Mouse (Mus musculus) midbrain, embryonic 16.5 days (tissue): ENCODE data around the gene Zfyve27. TPM values are rescaled to one million over a fixed set of nuclear protein-coding genes. Genes with fewer than 3 reads are reported as not detected.

Source experiments
- ATAC-seq: fragments of 200-750 bp; cut with Nextera tagmentation; 2 replicates; pipeline ENCODE4 v1.8.0; 2017; ENCODE audit warnings: moderate TSS enrichment
- H3K27ac ChIP-seq: fragments of 300-500 bp; sonication (generic); 2 replicates; pipeline ENCODE4 v1.5.1; 2014; ENCODE audit warnings: mild to moderate bottlenecking, low read length, mixed read lengths
- H3K27me3 ChIP-seq: fragments of 300-500 bp; sonication (generic); 2 replicates; pipeline ENCODE4 v1.6.1; 2014; ENCODE audit warnings: low read depth, low read length, mixed read lengths; ENCODE audit not compliant: control insufficient read depth, insufficient read depth
- H3K36me3 ChIP-seq: fragments of 300-500 bp; sonication (generic); 2 replicates; pipeline ENCODE4 v1.6.1; 2014; ENCODE audit warnings: mild to moderate bottlenecking, low read length, moderate library complexity, mixed read lengths; ENCODE audit not compliant: control insufficient read depth, insufficient read depth
- H3K4me1 ChIP-seq: fragments of 300-500 bp; sonication (generic); 2 replicates; pipeline ENCODE4 v1.6.1; 2014; ENCODE audit warnings: mild to moderate bottlenecking, low read length, mixed read lengths; ENCODE audit not compliant: control insufficient read depth, insufficient read depth
- H3K4me2 ChIP-seq: fragments of 300-500 bp; sonication (generic); 2 replicates; pipeline ENCODE4 v1.6.1; 2014; ENCODE audit warnings: mild to moderate bottlenecking, low read length, mixed read lengths
- H3K4me3 ChIP-seq: fragments of 300-500 bp; sonication (generic); 2 replicates; pipeline ENCODE4 v1.5.1; 2014; ENCODE audit warnings: low read depth, mild to moderate bottlenecking, low read length, moderate library complexity, mixed read lengths
- H3K9ac ChIP-seq: fragments of 300-500 bp; sonication (generic); 2 replicates; pipeline ENCODE4 v1.6.1; 2014; ENCODE audit warnings: low read depth, low read length, mixed read lengths
- H3K9me3 ChIP-seq: fragments of 300-500 bp; sonication (generic); replicated peaks from 2 replicates; pipeline ENCODE4 v1.6.1; 2014; ENCODE audit warnings: mild to moderate bottlenecking, low read length, mixed read lengths; ENCODE audit not compliant: control insufficient read depth, poor library complexity, severe bottlenecking
- WGBS: fragments of 180-500 bp; shearing (Covaris S2); extraction: QIAGEN DNeasy Blood & Tissue Kit; methylation state at CpG from one replicate; pipeline ENCODE4 v1.1.7; 2014; 5-methylcytosine and 5-hydroxymethylcytosine counted together
- polyA plus RNA-seq: library from polyadenylated mRNA; unstranded; fragments of >200 nt; fragmentation: Nextera tagmentation; extraction: Ambion mirVana; gene quantifications from 2 replicates; pipeline ENCODE4 v1.2.1, GENCODE M21; 2015

Gene Zfyve27
- polyA plus RNA-seq, 1 experiment from 2014 or later: 65.7 TPM

DNA sequence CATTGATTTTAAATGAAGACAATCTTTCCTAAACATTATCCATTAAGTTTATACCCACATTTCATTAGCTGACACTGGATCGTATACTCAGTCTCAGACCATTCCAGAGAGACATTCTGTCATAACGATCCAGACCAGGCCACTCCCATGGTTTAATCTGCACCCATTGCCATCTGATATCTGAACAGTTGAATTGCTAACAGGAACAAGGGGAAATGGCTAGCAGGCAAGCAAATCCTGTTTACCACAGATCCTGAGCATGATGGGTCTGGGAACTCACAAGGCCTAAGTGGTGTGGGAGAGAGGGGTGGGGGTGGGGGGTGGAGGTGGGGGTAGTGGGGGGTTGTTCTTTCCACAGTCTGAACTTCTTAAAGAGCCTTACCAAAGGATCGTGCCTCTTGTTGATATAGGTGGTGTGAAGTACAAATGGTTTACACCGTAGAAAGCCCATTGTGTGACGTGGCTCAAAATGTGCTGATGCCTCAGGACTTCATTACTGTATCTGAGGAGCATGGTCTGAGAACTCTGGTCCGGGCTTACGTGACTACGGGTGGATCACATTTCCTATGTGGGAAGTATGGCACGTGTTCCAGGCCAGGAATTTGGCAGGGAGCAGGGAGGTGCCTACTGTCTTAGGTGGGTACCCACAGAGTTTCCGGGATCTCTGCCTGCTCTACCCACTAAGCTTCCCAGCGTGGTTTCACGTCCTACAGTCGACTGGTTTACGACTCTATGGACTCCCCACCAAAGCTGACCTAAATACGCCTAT lies 25.1 kb upstream of the Zfyve27 start:
- Histone ChIP-seq H3K4me2 (no peak overlapping the region), H3K9me3 (no peaks in the 10 kb centered on the region), H3K4me1 (no peaks in the 10 kb centered on the region), H3K36me3 (no peaks in the 10 kb centered on the region), H3K9ac (no peak overlapping the region), H3K27me3 (no peaks in the 10 kb centered on the region), H3K27ac (no peak overlapping the region), H3K4me3 (no peak overlapping the region)
- ATAC-seq: no peak
- WGBS: 88% methylated on average over 15 of the region's 15 CpGs

DNA sequence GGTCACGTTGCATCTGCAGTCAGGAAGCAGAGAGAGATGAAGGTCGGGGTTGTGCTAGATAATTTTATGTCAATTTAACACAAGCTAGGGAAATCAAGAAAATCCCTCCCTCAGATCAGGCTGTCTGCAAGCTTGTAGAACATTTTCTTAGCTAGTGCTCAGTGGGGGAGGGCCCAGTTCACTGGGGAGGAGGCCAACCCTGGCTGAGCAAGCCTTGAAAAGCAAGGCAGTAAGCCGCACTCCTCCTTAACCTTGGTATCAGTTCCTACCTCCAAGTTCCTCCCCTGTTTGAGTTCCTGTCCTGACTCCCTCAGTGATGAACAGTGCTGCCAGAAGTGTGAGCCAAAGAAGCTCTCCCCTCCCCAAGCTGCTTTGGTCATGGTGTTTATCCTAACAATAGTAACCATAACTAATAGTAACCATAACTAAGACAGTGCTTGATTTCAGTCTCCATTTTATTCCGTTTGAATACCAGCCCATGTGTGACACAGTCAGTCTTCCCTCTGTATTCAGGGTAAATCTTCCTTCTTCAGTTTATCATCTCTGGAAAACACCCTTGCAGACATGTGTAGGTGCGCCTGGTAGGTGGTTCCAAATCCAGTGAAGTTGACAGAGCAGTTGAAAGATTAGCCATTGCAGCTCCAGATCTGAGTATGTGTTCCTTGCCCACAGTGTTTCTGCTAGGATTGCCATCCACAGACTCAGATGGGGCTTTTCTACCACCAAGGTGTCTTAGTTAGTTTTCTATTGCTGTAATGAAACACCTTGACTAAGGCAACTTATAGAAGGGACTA lies 23.8 kb upstream of the Zfyve27 start:
- no peak overlapping the region for H3K27ac ChIP-seq
- no peak overlapping the region for H3K9ac ChIP-seq
- no peak overlapping the region for H3K4me3 ChIP-seq
- H3K9me3 ChIP-seq: no peaks in the 10 kb centered on the region
- 84% methylated on average over 5 of the region's 5 CpGs for WGBS
- H3K27me3 ChIP-seq: no peaks in the 10 kb centered on the region; the same call in 1 of the 2 replicates
- ATAC-seq: no peak
- H3K4me1 ChIP-seq: no peaks in the 10 kb centered on the region
- no peaks in the 10 kb centered on the region for H3K36me3 ChIP-seq
- no peak overlapping the region for H3K4me2 ChIP-seq

DNA sequence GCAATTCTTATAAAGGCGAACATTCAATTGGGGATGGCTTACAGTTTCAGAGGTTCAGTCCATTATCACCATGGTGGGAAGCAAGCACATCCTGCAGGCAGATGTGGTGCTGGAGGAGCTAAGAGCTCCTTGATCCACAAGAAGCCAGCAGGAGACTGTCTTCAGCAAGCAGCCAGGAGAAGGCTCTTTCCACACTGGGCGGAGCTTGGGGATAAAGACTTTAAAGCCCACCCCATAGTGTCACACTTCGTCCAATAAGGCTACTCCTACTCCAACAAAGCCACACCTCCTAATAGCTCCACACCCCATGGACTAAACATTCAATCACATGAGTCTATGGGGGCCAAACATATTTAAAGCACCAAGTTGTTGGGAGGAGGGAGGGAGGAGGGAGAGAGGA lies 21.8 kb upstream of the Zfyve27 start:
- ATAC-seq: no peak
- Histone ChIP-seq H3K27me3 (peaks cover 5% of the 10 kb centered on the region), H3K9ac (no peak overlapping the region), H3K4me2 (no peak overlapping the region), H3K36me3 (no peaks in the 10 kb centered on the region), H3K9me3 (no peaks in the 10 kb centered on the region), H3K4me1 (no peaks in the 10 kb centered on the region), H3K27ac (no peak overlapping the region), H3K4me3 (no peak overlapping the region)
- WGBS: 75% methylated on average over 3 of the region's 3 CpGs

DNA sequence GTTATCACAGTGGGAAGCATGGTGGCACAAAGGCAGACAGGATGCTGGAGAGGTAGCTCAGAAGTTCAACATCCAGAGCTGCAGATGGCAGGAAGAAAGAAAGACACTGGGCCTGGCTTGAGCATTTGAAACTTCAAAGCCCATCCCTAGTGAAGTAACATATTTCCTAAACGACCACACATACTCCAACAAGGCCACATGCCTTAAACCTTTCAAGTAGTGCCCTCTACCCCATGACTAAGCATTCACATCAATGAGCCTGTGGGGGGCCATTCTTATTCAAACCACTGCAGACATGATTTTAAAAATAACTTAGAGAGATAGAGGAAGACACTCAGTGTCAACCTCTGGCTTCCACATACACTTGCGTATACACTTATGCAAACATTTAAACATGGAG lies 21.0 kb upstream of the Zfyve27 start:
- Histone ChIP-seq H3K4me3 (no peak overlapping the region), H3K4me1 (no peaks in the 10 kb centered on the region), H3K4me2 (no peak overlapping the region), H3K9me3 (no peaks in the 10 kb centered on the region), H3K27ac (no peak overlapping the region), H3K27me3 (peaks cover 5% of the 10 kb centered on the region), H3K36me3 (no peaks in the 10 kb centered on the region), H3K9ac (no peak overlapping the region)
- ATAC-seq: no peak
- whole genome bisulfite sequencing: 73% methylated on average over 2 of the region's 2 CpGs

DNA sequence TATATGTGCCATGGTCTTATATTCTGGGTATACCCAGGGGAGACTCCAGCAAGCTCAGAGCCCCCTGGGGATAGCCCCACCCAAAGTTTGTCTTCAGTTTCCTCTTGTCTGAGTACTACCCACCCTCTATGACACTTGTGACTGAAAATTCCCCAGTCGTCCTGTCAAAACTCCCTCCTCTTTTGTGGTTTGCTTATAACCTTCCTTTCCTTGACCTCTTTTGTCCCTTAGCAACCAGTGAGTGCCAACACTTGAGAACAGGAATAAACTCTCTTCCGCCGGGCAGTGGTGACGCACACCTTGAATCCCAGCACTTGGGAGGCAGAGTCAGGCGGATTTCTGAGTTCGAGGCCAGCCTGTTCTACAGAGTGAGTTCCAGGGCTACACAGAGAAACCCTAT lies 19.7 kb upstream of the Zfyve27 start:
- H3K4me1 ChIP-seq: 0 out of 2 replicates have a peak, but pooled peaks cover 2% of the 10 kb centered on the region
- H3K9me3 ChIP-seq: no peaks in the 10 kb centered on the region
- H3K27ac ChIP-seq: no peak overlapping the region
- no peaks in the 10 kb centered on the region for H3K36me3 ChIP-seq
- H3K4me2 ChIP-seq: no peak overlapping the region
- no peak for ATAC-seq
- H3K4me3 ChIP-seq: no peak overlapping the region
- no peak overlapping the region for H3K9ac ChIP-seq
- 59% methylated on average over 6 of the region's 6 CpGs for WGBS
- peaks cover 8% of the 10 kb centered on the region for H3K27me3 ChIP-seq

DNA sequence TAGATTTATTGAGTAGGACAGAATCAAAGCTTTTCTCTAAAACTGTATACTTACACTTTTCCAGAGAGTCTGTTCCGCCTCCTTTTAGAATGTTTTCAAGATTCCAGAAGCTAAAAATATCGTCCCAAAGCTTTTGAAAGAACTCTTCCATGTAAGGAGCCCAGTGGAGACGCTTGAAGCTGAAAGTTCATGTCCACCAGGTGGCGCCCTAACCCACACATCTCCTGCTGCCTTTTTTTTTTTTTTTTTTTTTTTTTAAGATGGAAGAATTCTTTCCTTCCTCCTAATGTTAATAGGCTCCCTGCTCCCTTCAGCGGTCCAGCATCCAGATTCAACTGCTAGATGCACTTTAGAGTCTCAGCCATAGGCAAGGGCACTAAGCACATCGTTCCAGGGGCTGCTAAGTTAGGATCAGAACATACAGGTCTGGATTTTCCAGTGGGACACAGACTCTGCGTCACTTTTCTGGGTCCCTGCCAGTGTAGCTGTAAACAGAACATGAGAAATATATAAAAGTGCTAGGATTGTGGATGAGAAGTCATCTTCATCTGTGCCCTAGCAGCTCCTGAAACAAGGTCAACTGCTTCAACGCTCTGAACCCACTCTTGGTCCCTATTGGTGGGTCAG lies 19.1 kb upstream of the Zfyve27 start:
- ATAC-seq: no peak
- Histone ChIP-seq H3K4me3 (no peak overlapping the region), H3K4me2 (no peak overlapping the region), H3K9me3 (no peaks in the 10 kb centered on the region), H3K27ac (no peak overlapping the region), H3K27me3 (peaks cover 14% of the 10 kb centered on the region), H3K9ac (no peak overlapping the region), H3K36me3 (no peaks in the 10 kb centered on the region), H3K4me1 (0 out of 2 replicates have a peak, but pooled peaks cover 2% of the 10 kb centered on the region)
- WGBS: 29% methylated on average over 8 of the region's 8 CpGs

DNA sequence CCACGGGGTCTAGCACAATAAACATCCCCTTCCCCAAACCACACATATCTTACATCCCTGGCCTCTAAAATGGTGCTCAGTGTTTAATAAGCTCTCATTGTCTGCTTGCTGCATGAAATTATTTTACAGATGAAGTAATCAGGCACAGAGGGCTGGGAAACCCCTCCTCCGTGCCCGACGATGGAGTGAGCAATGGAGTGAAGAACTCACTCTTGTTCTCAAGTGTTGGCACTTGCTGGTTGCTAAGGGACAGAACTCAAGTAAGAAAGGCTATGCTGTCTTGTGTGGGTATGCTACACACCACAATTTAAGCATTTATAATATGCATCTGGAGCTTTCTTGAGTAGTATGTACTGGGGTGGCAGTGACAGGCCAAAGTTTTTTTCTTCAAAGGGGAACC lies 18.5 kb upstream of the Zfyve27 start:
- H3K9ac ChIP-seq: no peak overlapping the region
- ATAC-seq: no peak
- H3K27ac ChIP-seq: no peak overlapping the region
- H3K4me2 ChIP-seq: no peak overlapping the region
- no peaks in the 10 kb centered on the region for H3K9me3 ChIP-seq
- WGBS: 64% methylated on average over 4 of the region's 4 CpGs
- no peak overlapping the region for H3K4me3 ChIP-seq
- H3K4me1 ChIP-seq: 0 out of 2 replicates have a peak, but pooled peaks cover 2% of the 10 kb centered on the region
- no peaks in the 10 kb centered on the region for H3K36me3 ChIP-seq
- H3K27me3 ChIP-seq: peaks cover 15% of the 10 kb centered on the region

DNA sequence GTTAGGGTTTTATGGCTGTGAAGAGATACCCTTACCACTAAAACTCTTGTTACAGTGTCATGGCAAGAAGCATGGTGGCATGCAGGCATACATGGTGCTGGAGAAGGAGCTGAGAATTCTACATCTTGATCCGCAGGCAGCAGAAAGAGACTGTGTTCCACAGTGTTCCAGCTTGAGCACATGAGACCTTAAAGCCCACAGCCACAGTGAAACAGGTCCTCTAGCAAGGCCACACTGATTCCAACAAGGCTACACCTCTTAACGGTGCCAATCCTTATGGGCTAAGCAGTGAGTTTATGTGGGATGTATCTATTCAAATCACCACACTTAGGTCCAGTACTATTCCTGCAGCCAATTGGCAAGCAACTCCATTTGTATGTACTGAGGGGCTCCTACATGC lies 18.0 kb upstream of the Zfyve27 start:
- 99% methylated on average over 2 of the region's 2 CpGs for WGBS
- H3K36me3 ChIP-seq: no peaks in the 10 kb centered on the region
- peaks cover 15% of the 10 kb centered on the region for H3K27me3 ChIP-seq
- no peak overlapping the region for H3K9ac ChIP-seq
- no peak overlapping the region for H3K4me2 ChIP-seq
- ATAC-seq: no peak
- H3K9me3 ChIP-seq: no peaks in the 10 kb centered on the region
- no peak overlapping the region for H3K27ac ChIP-seq
- H3K4me3 ChIP-seq: no peak overlapping the region
- H3K4me1 ChIP-seq: 0 out of 2 replicates have a peak, but pooled peaks cover 2% of the 10 kb centered on the region
